Mouse (Mus musculus): ENCODE data around the gene Plac8.

Plac8 gene

GRCm38 (mm10) chr5:100572069-100572468 is at the start of gene Plac8:
Plac8 (minus strand) TSS chr5:100572245.
- no peak for DNase-seq (ENCODE audit: low spot score in 2 of 2)

GRCm38 (mm10) chr5:100620952-100621351 is 48.9 kb upstream of the Plac8 start:
- DNase-seq (ENCODE audit: low spot score in 2 of 2), result no peak

GRCm38 (mm10) chr5:100619586-100620275 is 47.7 kb upstream of the Plac8 start:
- DNase-seq (ENCODE audit: low spot score in 2 of 2), result no peak

- DNase-seq (ENCODE audit: low spot score in 2 of 2), result no peak
Observed at GRCm38 (mm10) chr5:100613896-100614768, 42.1 kb upstream of the Plac8 start.

GRCm38 (mm10) chr5:100607868-100608267 is 35.8 kb upstream of the Plac8 start:
- no peak for DNase-seq (ENCODE audit: low spot score in 2 of 2)

GRCm38 (mm10) chr5:100607090-100607762 is 35.2 kb upstream of the Plac8 start:
- DNase-seq (ENCODE audit: low spot score in 2 of 2), result no peak

- DNase-seq (ENCODE audit: low spot score in 2 of 2), result no peak
Observed at GRCm38 (mm10) chr5:100605828-100606229, 33.8 kb upstream of the Plac8 start.

GRCm38 (mm10) chr5:100604061-100604460 is 32.0 kb upstream of the Plac8 start:
- DNase-seq (ENCODE audit: low spot score in 2 of 2), result no peak

- no peak for DNase-seq (ENCODE audit: low spot score in 2 of 2)
Observed at GRCm38 (mm10) chr5:100601864-100602263, 29.8 kb upstream of the Plac8 start.

GRCm38 (mm10) chr5:100598961-100599463 is 27.0 kb upstream of the Plac8 start:
- no peak for DNase-seq (ENCODE audit: low spot score in 2 of 2)

- no peak for DNase-seq (ENCODE audit: low spot score in 2 of 2)
Observed at GRCm38 (mm10) chr5:100597886-100598485, 25.9 kb upstream of the Plac8 start.

- DNase-seq (ENCODE audit: low spot score in 2 of 2), result no peak
Observed at GRCm38 (mm10) chr5:100595999-100596398, 24.0 kb upstream of the Plac8 start.

GRCm38 (mm10) chr5:100594803-100595467 is 22.9 kb upstream of the Plac8 start:
- no peak for DNase-seq (ENCODE audit: low spot score in 2 of 2)

- DNase-seq (ENCODE audit: low spot score in 2 of 2), result no peak
Observed at GRCm38 (mm10) chr5:100590505-100590904, 18.5 kb upstream of the Plac8 start.

GRCm38 (mm10) chr5:100587626-100588025 is 15.6 kb upstream of the Plac8 start:
- DNase-seq (ENCODE audit: low spot score in 2 of 2), result no peak

GRCm38 (mm10) chr5:100587136-100587535 is 15.1 kb upstream of the Plac8 start:
- DNase-seq (ENCODE audit: low spot score in 2 of 2), result no peak

GRCm38 (mm10) chr5:100585657-100586056 is 13.6 kb upstream of the Plac8 start:
- no peak for DNase-seq (ENCODE audit: low spot score in 2 of 2)

- no peak for DNase-seq (ENCODE audit: low spot score in 2 of 2)
Observed at GRCm38 (mm10) chr5:100585206-100585644, 13.2 kb upstream of the Plac8 start.

- DNase-seq (ENCODE audit: low spot score in 2 of 2), result no peak
Observed at GRCm38 (mm10) chr5:100583066-100583465, 11.0 kb upstream of the Plac8 start.

- DNase-seq (ENCODE audit: low spot score in 2 of 2), result no peak
Observed at GRCm38 (mm10) chr5:100582435-100582826, 10.4 kb upstream of the Plac8 start.

Data from thymus, postnatal 10 days (tissue).